Mouse (Mus musculus) thymus, adult 2 months (tissue): ENCODE results near the gene Nlrc4. TPM values are rescaled to one million over a fixed set of nuclear protein-coding genes. Genes with fewer than 3 reads are reported as not detected.

Source experiments
- DNase-seq: peaks from one replicate; pipeline ENCODE4 v3.0.0; 2021
- H3K27ac ChIP-seq: fragments of 200-500 bp; 2 replicates; pipeline ENCODE4 v1.5.1; 2012; ENCODE audit warnings: low read length, control low read depth; ENCODE audit not compliant: control insufficient read depth, insufficient read depth
- H3K27me3 ChIP-seq: fragments of 200-500 bp; 2 replicates; pipeline ENCODE4 v1.6.1; 2012; ENCODE audit warnings: mild to moderate bottlenecking, low read length, moderate library complexity, mixed read lengths; ENCODE audit not compliant: control insufficient read depth, insufficient read depth
- H3K36me3 ChIP-seq: fragments of 200-500 bp; 2 replicates; pipeline ENCODE4 v1.6.1; 2012; ENCODE audit warnings: mild to moderate bottlenecking, low read length, moderate library complexity; ENCODE audit not compliant: control insufficient read depth, insufficient read depth
- H3K4me1 ChIP-seq: fragments of 200-500 bp; replicated peaks from 2 replicates; pipeline ENCODE4 v1.6.1; 2012; ENCODE audit warnings: low read length; ENCODE audit not compliant: control insufficient read depth, insufficient read depth
- H3K4me3 ChIP-seq: fragments of 200-500 bp; 2 replicates; pipeline ENCODE4 v1.5.1; 2012; ENCODE audit warnings: mild to moderate bottlenecking, low read length, control low read depth, moderate library complexity; ENCODE audit not compliant: control insufficient read depth, insufficient read depth
- CTCF ChIP-seq: fragments of 200-500 bp; IDR thresholded peaks from 2 replicates; pipeline ENCODE4 v1.5.1; 2012; ENCODE audit warnings: mild to moderate bottlenecking, control low read depth, low read length, moderate library complexity, borderline replicate concordance; ENCODE audit not compliant: control insufficient read depth, poor library complexity, insufficient read depth; ENCODE audit errors: extremely low read depth
- POLR2A ChIP-seq: fragments of 200-500 bp; IDR thresholded peaks from 2 replicates; pipeline ENCODE4 v1.6.1; 2012; ENCODE audit warnings: mild to moderate bottlenecking, low read length, control low read depth, moderate library complexity; ENCODE audit not compliant: control insufficient read depth, poor library complexity, insufficient read depth; ENCODE audit errors: extremely low read depth
- WGBS: fragments of 180-500 bp; shearing (Covaris S2); methylation state at CpG from one replicate; pipeline ENCODE4 v1.1.7; 2018; 5-methylcytosine and 5-hydroxymethylcytosine counted together
- polyA plus RNA-seq: library from polyadenylated mRNA; depleted of rRNA; stranded (reverse); fragments of >200 nt; gene quantifications from 2 replicates; pipeline ENCODE4 v1.2.3, GENCODE M21; 2012

Gene Nlrc4
- polyA plus RNA-seq, 1 experiment: 0.35 TPM

- no peaks in the 10 kb centered on the region for H3K36me3 ChIP-seq
- no peaks in the 10 kb centered on the region for H3K27me3 ChIP-seq
- WGBS: 99% methylated on average over 5 of the region's 5 CpGs
- H3K4me1 ChIP-seq: 0 out of 2 replicates have a peak, but pooled peaks cover 2% of the 10 kb centered on the region
- DNase-seq: no peak
- H3K27ac ChIP-seq: no peak overlapping the region
- no peak overlapping the region for H3K4me3 ChIP-seq
- no peak for TF ChIP-seq CTCF
- no peak for TF ChIP-seq POLR2A
These were observed 2.1 kb downstream of the Nlrc4 start for GRCm38 (mm10) chr17:74456825-74457224.

GRCm38 (mm10) chr17:74455426-74455825, 3.5 kb downstream of the Nlrc4 start:
- 91% methylated on average over 4 of the region's 4 CpGs for WGBS
- Histone ChIP-seq H3K4me3 (no peak overlapping the region), H3K27me3 (no peaks in the 10 kb centered on the region), H3K36me3 (no peaks in the 10 kb centered on the region), H3K27ac (no peak overlapping the region), H3K4me1 (0 out of 2 replicates have a peak, but pooled peaks cover 2% of the 10 kb centered on the region)
- TF ChIP-seq POLR2A (no peak), CTCF (no peak)
- no peak for DNase-seq

DNA sequence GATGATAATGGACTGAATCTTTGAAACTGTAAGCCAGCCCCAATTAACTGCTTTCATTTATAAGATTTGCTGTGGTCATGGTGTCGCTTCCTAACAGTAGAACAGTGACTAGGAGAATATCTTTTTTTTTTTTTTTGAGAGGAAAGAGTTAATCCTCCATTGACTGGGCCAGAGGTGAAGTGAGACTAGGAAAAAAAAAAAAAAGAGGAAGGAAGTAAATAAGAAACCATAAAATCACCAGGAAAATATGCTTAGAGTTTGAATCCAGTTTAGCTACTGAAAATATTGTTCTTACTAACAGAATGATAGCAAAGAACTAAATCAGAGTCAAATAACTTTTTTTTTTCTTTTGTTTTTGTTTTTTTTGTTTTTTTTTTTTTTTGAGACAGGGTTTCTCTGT, 4.3 kb downstream of the Nlrc4 start:
- TF ChIP-seq CTCF (no peak), POLR2A (no peak)
- Histone ChIP-seq H3K27ac (no peak overlapping the region), H3K27me3 (no peaks in the 10 kb centered on the region)

GRCm38 (mm10) chr17:74453928-74454327, 5.0 kb downstream of the Nlrc4 start:
- Histone ChIP-seq H3K36me3 (no peaks in the 10 kb centered on the region), H3K4me1 (no peaks in the 10 kb centered on the region)

More for the DNA sequence above, 4.3 kb downstream of the Nlrc4 start:
- WGBS: 85% methylated on average over 1 of the region's 1 CpGs
- Histone ChIP-seq H3K36me3 (no peaks in the 10 kb centered on the region), H3K4me3 (no peak overlapping the region), H3K4me1 (0 out of 2 replicates have a peak, but pooled peaks cover 2% of the 10 kb centered on the region)
- DNase-seq: no peak

GRCm38 (mm10) chr17:74449776-74450175, 9.2 kb downstream of the Nlrc4 start:
- H3K27ac ChIP-seq: no peak overlapping the region
- TF ChIP-seq POLR2A: no peak
- TF ChIP-seq CTCF: no peak
- DNase-seq: no peak
- H3K27me3 ChIP-seq: no peaks in the 10 kb centered on the region
- H3K4me1 ChIP-seq: no peaks in the 10 kb centered on the region
- H3K4me3 ChIP-seq: no peak overlapping the region
- 93% methylated on average over 10 of the region's 10 CpGs for WGBS
- H3K36me3 ChIP-seq: no peaks in the 10 kb centered on the region

More at GRCm38 (mm10) chr17:74453928-74454327, 5.0 kb downstream of the Nlrc4 start:
- Histone ChIP-seq H3K27me3 (no peaks in the 10 kb centered on the region), H3K4me3 (no peak overlapping the region), H3K27ac (no peak overlapping the region)
- no peak for DNase-seq
- WGBS: 83% methylated on average over 3 of the region's 3 CpGs
- TF ChIP-seq POLR2A: no peak

DNA sequence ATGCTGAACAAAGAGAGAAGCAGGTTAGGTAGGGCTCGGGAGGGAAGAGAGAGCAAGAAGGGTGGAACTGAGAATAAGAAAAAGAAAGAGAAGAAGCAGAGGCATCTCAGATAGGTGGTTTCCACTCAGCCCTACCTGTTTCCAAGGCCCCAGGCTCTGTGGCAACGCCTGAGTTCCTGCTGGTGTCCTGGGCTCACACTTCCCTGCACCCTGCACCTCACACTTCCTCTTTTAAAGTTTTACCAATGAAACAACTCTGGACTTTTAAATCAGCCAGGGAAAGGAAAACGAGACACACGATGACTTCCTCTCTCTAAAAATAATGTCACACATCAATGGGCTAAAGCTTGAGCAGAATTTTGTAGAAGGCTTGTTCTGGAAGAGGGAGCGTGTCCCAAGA, 18.5 kb downstream of the Nlrc4 start:
- no peaks in the 10 kb centered on the region for H3K4me1 ChIP-seq
- WGBS: 19% methylated on average over 5 of the region's 5 CpGs
- no peak overlapping the region for H3K4me3 ChIP-seq
- H3K27ac ChIP-seq: no peak overlapping the region
- DNase-seq: no peak
- H3K36me3 ChIP-seq: no peaks in the 10 kb centered on the region
- no peaks in the 10 kb centered on the region for H3K27me3 ChIP-seq
- TF ChIP-seq CTCF: no peak

DNA sequence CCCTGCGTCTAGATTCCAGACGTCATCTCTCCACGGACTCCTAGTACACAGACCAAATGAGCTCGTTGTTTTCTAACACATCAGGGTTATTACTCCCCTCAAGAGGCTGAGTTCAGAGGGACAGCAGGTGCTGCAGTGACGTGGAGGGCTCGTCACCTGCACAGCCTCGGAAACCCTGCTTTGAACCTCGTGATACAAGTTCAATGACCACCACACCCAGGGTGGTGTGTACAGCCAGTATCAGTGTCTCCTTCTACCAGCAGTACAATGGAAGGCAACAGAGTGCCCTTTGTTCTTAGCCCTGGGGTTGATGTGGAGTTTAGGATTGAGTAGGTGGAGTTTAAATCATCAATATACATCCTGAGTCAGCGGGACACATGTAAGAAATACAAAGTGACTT, 21.2 kb downstream of the Nlrc4 start:
- Histone ChIP-seq H3K4me1 (no peaks in the 10 kb centered on the region), H3K36me3 (no peaks in the 10 kb centered on the region), H3K4me3 (no peak overlapping the region), H3K27me3 (no peaks in the 10 kb centered on the region), H3K27ac (no peak overlapping the region)
- DNase-seq: no peak
- WGBS: 93% methylated on average over 9 of the region's 9 CpGs
- TF ChIP-seq CTCF: no peak
- no peak for TF ChIP-seq POLR2A
